In genomic region chr3:151909344-151909743, GRCm38 (mm10) we compare ENCODE assay signal across 29 mouse cellular contexts.
DNase-seq lines count a peak whose midpoint lies in the region; ATAC-seq lines count a peak whose summit lies in the region.
"Had no signal": no experiment of that assay in that cellular context is flagged by ENCODE, and none has a peak within 500 bp of the region (broad histone marks: within the 10 kb centered on the region; RNA-seq: fewer than 3 reads in every experiment).

No protein-coding gene starts in this region.

- 0 out of 2 replicates have a peak overlapping the region, but pooled peaks have one; percentile 4 for H3K27ac ChIP-seq in embryonic facial prominence, embryonic 14.5 days (replicated peaks; ENCODE audit: low read depth, low read length)
- 0 out of 2 replicates have a peak overlapping the region, but pooled peaks have one; percentile 0 for H3K27ac ChIP-seq in limb, embryonic 15.5 days
- H3K27ac ChIP-seq: heart, embryonic 10.5 days; heart, embryonic 15.5 days; hindbrain, embryonic 12.5 days; hindbrain, postnatal 0 days; limb, embryonic 12.5 days; liver, embryonic 13.5 days; stomach, postnatal 0 days had no signal

- H3K27me3 ChIP-seq in embryonic facial prominence, embryonic 14.5 days (replicated peaks; ENCODE audit: control insufficient read depth, insufficient read depth, low read length), result no peaks in the 10 kb centered on the region
- no peaks in the 10 kb centered on the region for H3K27me3 ChIP-seq in limb, embryonic 15.5 days
- H3K27me3 ChIP-seq: heart, embryonic 15.5 days; hindbrain, embryonic 12.5 days; limb, embryonic 12.5 days; liver, embryonic 13.5 days had no signal

- peak; percentile 28; the same call in 1 of the 2 replicates for ATAC-seq in embryonic facial prominence, embryonic 14.5 days (ENCODE audit: low read depth)
- ATAC-seq in limb, embryonic 15.5 days (ENCODE audit: insufficient number of reproducible peaks, low FRiP score, low TSS enrichment, low read depth), result no peak
- ATAC-seq: forebrain, embryonic 14.5 days; hindbrain, postnatal 0 days; intestine, postnatal 0 days had no signal

- H3K4me1 ChIP-seq in embryonic facial prominence, embryonic 14.5 days (ENCODE audit: control insufficient read depth, insufficient read depth, low read length), result peaks cover 5% of the 10 kb centered on the region; the same call in 1 of the 2 replicates
- 0 out of 2 replicates have a peak, but pooled peaks cover 5% of the 10 kb centered on the region for H3K4me1 ChIP-seq in limb, embryonic 15.5 days
- H3K4me1 ChIP-seq: heart, embryonic 10.5 days; hindbrain, embryonic 12.5 days; liver, embryonic 13.5 days had no signal

- H3K4me2 ChIP-seq in embryonic facial prominence, embryonic 14.5 days (ENCODE audit: low read depth, low read length), result no peak overlapping the region
- no peak overlapping the region for H3K4me2 ChIP-seq in limb, embryonic 15.5 days
- H3K4me2 ChIP-seq: heart, embryonic 15.5 days; hindbrain, embryonic 12.5 days; limb, embryonic 12.5 days; liver, embryonic 13.5 days; midbrain, embryonic 11.5 days had no signal

- 45% methylated on average over 3 of the region's 3 CpGs for WGBS in embryonic facial prominence, embryonic 14.5 days
- WGBS in limb, embryonic 15.5 days, result 52% methylated on average over 3 of the region's 3 CpGs

- peak; percentile 7 to 37 for DNase-seq in lung, adult 18-20 months
- no peak for DNase-seq in lung, postnatal 4 days
- DNase-seq in NIH3T3 (ENCODE audit: low read depth), result peak; percentile 86
- DNase-seq in embryonic facial prominence, embryonic 14.5 days (ENCODE audit: low spot score), result peak; percentile 59
- no peak for DNase-seq in layer of hippocampus, adult 9-10 months (ENCODE audit: low spot score)
- no peak for DNase-seq in cerebellum, adult 11-12 months
- no peak for DNase-seq in embryo, embryonic 9.5 days (ENCODE audit: extremely low spot score)
- DNase-seq: adrenal gland, postnatal 14 days; cerebellum, adult 18-20 months; cerebellum, postnatal 10 days; gastrocnemius, postnatal 25 days; heart, postnatal 36 days; kidney, postnatal 14 days; liver, embryonic 13.5 days; lung, adult 2 months; lung, postnatal 10 days; right cerebral cortex, postnatal 4 days; thymus, adult 18-20 months; thymus, postnatal 25 days had no signal

- no peak overlapping the region for H3K9ac ChIP-seq in embryonic facial prominence, embryonic 14.5 days (ENCODE audit: low read depth, low read length)
- H3K9ac ChIP-seq in limb, embryonic 15.5 days, result no peak overlapping the region
- H3K9ac ChIP-seq: heart, embryonic 15.5 days; hindbrain, embryonic 12.5 days; limb, embryonic 12.5 days; liver, embryonic 13.5 days had no signal

- H3K4me3 ChIP-seq in embryonic facial prominence, embryonic 14.5 days (ENCODE audit: low read depth, low read length), result no peak overlapping the region
- no peak overlapping the region for H3K4me3 ChIP-seq in limb, embryonic 15.5 days
- H3K4me3 ChIP-seq: heart, embryonic 10.5 days; heart, embryonic 15.5 days; hindbrain, embryonic 12.5 days; limb, embryonic 12.5 days; liver, embryonic 13.5 days had no signal

- no peaks in the 10 kb centered on the region for H3K36me3 ChIP-seq in embryonic facial prominence, embryonic 14.5 days (ENCODE audit: control insufficient read depth, insufficient read depth, low read length)
- no peaks in the 10 kb centered on the region for H3K36me3 ChIP-seq in limb, embryonic 15.5 days
- H3K36me3 ChIP-seq: heart, embryonic 10.5 days; heart, embryonic 15.5 days; hindbrain, embryonic 12.5 days; limb, embryonic 12.5 days; liver, embryonic 13.5 days had no signal

- no peaks in the 10 kb centered on the region for H3K9me3 ChIP-seq in embryonic facial prominence, embryonic 14.5 days (ENCODE audit: control insufficient read depth, low read length)
- no peaks in the 10 kb centered on the region for H3K9me3 ChIP-seq in limb, embryonic 15.5 days
- H3K9me3 ChIP-seq: heart, embryonic 10.5 days; heart, embryonic 15.5 days; hindbrain, embryonic 12.5 days; limb, embryonic 12.5 days; liver, embryonic 13.5 days had no signal

Comparison
In these comparisons a context has a peak if more than half of its experiments do, and no peak if none do; other contexts are left out.
1. DNase-seq: peak in lung, adult 18-20 months (2 of 2), NIH3T3 (single experiment) and embryonic facial prominence, embryonic 14.5 days (single experiment); none in lung, postnatal 4 days (0 of 2), layer of hippocampus, adult 9-10 months (single experiment), cerebellum, adult 11-12 months (single experiment) and embryo, embryonic 9.5 days (single experiment).